Mouse (Mus musculus): ENCODE measurements at regions not wholly inside any gene's neighbourhood (a gene's known extent, or its start where the extent isn't known, plus 50 kb on each side); places are given as distances from the start of the nearest gene placed in this dataset.

DNA sequence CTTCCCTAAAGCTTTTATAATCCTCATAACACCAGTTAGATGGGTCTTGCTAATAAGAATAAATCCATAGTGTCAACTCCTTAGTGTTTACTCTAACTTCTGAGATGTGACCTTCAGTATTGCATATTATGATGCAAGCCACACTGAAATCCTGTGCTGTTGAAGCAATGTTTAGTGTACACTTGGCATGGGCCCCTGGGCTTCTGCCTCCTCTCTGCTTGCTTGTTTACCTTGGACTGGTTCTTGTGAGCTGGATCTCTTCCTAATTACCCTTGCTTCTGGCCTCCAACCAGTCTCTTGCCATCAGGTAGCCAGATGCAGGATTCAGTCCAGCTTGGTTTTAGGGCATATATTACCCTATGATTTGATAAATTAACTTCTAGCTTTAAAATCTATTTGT, 57.0 kb downstream of the Rgs2 start:
- no peak overlapping the region for H3K4me3 ChIP-seq (ENCODE audit: insufficient read depth, low read length)
- TF ChIP-seq CTCF (IDR thresholded peaks at IDR 0.05; ENCODE audit: borderline replicate concordance, insufficient read depth, low read length), result no peak
- TF ChIP-seq POLR2A (IDR thresholded peaks at IDR 0.05; ENCODE audit: low read depth, low read length), result no peak

DNA sequence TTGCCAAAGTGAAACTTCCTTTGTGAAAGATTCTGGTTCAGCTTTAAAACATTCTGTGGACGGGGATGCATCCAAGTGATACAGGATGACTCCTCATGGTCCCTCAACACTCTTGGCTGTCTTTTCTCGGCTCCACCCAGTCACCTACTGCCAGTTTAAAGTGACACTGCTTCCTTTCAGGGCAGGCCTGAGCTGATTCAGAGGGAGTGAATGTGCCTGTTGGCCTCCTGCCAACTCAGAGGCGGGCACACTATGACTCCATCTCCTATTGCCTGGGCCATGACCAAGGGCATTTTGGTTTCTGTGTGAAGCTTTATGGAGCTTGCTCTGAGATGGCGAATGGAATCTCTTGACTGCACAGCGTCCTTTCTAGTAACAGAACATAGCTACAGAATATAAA, 62.5 kb downstream of the Rgs2 start:
- no peak overlapping the region for H3K4me3 ChIP-seq (ENCODE audit: insufficient read depth, low read length)
- H3K4me1 ChIP-seq (ENCODE audit: control insufficient read depth, insufficient read depth, low read length), result peaks cover 3% of the 10 kb centered on the region; the same call in 1 of the 2 replicates
- H3K27ac ChIP-seq (ENCODE audit: insufficient read depth, low read length), result no peak overlapping the region
- TF ChIP-seq CTCF (IDR thresholded peaks at IDR 0.05; ENCODE audit: borderline replicate concordance, insufficient read depth, low read length) (no peak), POLR2A (IDR thresholded peaks at IDR 0.05; ENCODE audit: low read depth, low read length) (no peak)

More for the DNA sequence above, 57.0 kb downstream of the Rgs2 start:
- Histone ChIP-seq H3K4me1 (ENCODE audit: control insufficient read depth, insufficient read depth, low read length) (no peaks in the 10 kb centered on the region; the same call in 1 of the 2 replicates), H3K27ac (ENCODE audit: insufficient read depth, low read length) (no peak overlapping the region)

DNA sequence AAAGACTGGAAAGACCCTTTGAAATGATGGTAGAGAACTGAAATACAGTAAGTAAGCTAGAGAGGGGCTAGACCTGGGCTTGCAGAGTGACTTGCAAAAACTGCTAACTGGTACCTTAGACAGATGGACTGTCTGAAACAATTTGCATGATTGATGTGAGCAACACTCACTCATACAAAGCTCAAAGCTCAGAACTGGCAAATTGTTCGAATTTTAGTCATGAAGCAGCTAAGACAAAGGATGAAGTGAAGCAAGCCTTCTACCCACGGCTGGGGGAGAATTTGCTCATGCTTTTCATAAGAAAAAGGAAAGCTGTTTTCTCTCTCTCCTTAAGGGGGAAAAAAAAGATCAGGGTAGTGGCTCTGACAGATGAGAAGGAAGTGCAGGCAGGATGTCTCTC, 64.5 kb downstream of the Rgs2 start:
- Histone ChIP-seq H3K4me3 (ENCODE audit: insufficient read depth, low read length) (no peak overlapping the region), H3K27ac (ENCODE audit: insufficient read depth, low read length) (no peak overlapping the region), H3K4me1 (ENCODE audit: control insufficient read depth, insufficient read depth, low read length) (peaks cover 3% of the 10 kb centered on the region; the same call in 1 of the 2 replicates)
- TF ChIP-seq POLR2A (IDR thresholded peaks at IDR 0.05; ENCODE audit: low read depth, low read length) (no peak), CTCF (IDR thresholded peaks at IDR 0.05; ENCODE audit: borderline replicate concordance, insufficient read depth, low read length) (no peak)

DNA sequence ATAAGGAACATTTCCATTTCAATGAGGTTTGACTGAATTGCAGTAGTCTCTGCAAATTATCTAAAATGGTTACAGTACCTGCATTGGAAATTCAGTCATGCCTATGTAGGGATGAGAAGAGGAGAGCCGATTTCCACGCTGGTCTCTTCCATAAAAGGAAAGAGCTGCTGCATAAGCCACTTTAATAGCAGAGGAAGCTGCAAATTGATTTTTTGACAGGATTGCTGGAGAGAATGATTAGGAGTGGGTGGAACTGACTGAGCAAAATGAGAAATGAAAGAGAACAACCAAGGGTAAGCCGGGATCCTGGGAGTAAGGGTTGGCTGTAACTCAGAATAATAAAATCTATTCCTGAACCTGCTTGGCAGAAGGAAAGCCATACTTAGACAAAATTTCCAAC, 65.4 kb downstream of the Rgs2 start:
- no peak overlapping the region for H3K27ac ChIP-seq (ENCODE audit: insufficient read depth, low read length)
- H3K4me3 ChIP-seq (ENCODE audit: insufficient read depth, low read length), result no peak overlapping the region
- TF ChIP-seq CTCF (IDR thresholded peaks at IDR 0.05; ENCODE audit: borderline replicate concordance, insufficient read depth, low read length) (no peak), POLR2A (IDR thresholded peaks at IDR 0.05; ENCODE audit: low read depth, low read length) (no peak)
- H3K4me1 ChIP-seq (ENCODE audit: control insufficient read depth, insufficient read depth, low read length), result peaks cover 3% of the 10 kb centered on the region; the same call in 1 of the 2 replicates

DNA sequence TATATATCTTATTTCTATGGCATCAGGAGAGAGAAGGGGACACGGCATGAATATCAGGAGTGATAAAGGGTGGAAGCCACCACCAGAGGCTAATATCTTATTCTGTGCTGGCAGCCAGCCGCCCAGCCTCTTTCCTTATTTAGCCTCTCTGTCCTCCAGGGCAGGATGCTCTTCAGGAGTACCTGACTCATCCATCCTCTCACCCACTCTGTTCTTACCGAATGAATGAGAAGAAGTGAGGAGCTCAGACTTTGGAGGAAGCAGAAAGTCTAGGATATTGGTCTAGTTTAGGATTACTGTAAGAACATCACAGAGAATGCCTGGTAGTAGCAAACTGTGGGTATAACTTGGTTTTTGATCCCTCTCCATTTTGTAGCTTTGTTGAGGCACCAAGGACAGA, 73.2 kb downstream of the Rgs2 start:
- TF ChIP-seq CTCF (IDR thresholded peaks at IDR 0.05; ENCODE audit: borderline replicate concordance, insufficient read depth, low read length) (no peak), POLR2A (IDR thresholded peaks at IDR 0.05; ENCODE audit: low read depth, low read length) (no peak)
- Histone ChIP-seq H3K27ac (ENCODE audit: insufficient read depth, low read length) (no peak overlapping the region), H3K4me1 (ENCODE audit: control insufficient read depth, insufficient read depth, low read length) (no peaks in the 10 kb centered on the region), H3K4me3 (ENCODE audit: insufficient read depth, low read length) (no peak overlapping the region)

DNA sequence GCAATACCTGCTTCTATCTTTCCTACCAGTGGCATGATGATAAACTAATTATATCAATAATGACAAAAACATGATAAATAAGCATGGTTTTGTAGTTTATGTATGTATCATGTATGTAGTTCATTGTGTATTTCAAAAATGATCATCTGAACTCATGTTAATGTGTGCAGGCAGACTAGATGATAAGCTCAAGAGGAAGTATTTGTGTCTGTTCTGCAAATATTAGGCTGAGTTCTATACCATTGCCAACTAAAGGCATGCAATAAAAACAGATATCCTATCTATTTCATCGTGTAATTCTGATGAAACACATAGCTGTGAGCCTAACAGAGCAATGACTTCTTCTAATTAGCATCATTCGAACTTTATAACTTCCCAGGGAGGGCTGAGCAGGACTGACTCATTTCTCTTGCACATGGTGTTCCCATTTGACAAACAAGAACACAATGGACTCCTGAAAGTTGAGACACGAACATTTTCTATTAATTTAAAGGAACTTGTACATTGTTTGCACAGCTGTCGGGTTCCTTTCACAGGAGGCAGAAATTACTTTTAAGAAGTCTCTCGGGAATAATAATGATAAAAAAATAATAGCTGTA, 74.3 kb downstream of the Rgs2 start:
- H3K4me3 ChIP-seq (ENCODE audit: insufficient read depth, low read length), result no peak overlapping the region
- no peaks in the 10 kb centered on the region for H3K4me1 ChIP-seq (ENCODE audit: control insufficient read depth, insufficient read depth, low read length)
- no peak for TF ChIP-seq POLR2A (IDR thresholded peaks at IDR 0.05; ENCODE audit: low read depth, low read length)
- no peak for TF ChIP-seq CTCF (IDR thresholded peaks at IDR 0.05; ENCODE audit: borderline replicate concordance, insufficient read depth, low read length)
- no peak overlapping the region for H3K27ac ChIP-seq (ENCODE audit: insufficient read depth, low read length)

DNA sequence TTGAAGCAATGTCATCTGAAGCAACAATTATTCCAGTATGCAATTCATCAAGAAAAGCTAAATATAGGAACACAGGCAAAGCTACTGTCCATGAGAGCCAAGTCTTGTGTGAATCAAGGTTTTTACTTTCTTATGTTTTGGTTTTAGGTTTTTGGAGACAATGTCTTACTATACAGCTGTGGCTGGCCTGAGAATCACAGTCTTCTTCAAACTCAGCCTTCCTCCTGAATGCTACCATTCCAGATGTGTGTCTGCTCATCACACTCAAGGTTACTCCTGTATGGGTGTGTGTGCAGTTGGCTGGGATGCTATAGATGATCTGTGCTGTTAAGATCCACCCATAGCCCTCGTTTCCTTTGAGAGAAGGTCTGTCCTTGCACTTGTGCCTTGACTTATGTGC, 81.5 kb downstream of the Rgs2 start:
- Histone ChIP-seq H3K4me3 (ENCODE audit: insufficient read depth, low read length) (no peak overlapping the region), H3K4me1 (ENCODE audit: control insufficient read depth, insufficient read depth, low read length) (no peaks in the 10 kb centered on the region), H3K27ac (ENCODE audit: insufficient read depth, low read length) (no peak overlapping the region)
- TF ChIP-seq CTCF (IDR thresholded peaks at IDR 0.05; ENCODE audit: borderline replicate concordance, insufficient read depth, low read length), result no peak
- no peak for TF ChIP-seq POLR2A (IDR thresholded peaks at IDR 0.05; ENCODE audit: low read depth, low read length)

DNA sequence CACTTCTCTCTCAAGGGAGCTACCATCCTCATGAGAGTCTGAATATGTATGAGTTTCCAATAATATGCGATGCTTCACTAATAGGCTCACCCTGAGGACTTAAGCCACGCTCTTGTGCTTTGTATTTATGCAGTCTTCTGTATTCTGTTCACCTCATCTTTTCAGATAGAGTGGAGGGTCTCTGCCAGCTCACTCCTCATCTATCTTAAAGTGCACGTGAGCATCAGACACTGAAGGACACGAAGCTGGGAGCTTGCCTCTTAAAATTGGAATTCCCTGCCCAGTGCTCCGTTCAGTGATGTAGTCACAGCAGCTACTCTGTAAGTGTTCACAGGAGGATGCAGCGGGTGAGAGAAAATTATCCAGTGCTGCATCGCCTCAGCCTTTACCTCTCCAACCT, 83.7 kb downstream of the Rgs2 start:
- Histone ChIP-seq H3K27ac (ENCODE audit: insufficient read depth, low read length) (no peak overlapping the region), H3K4me3 (ENCODE audit: insufficient read depth, low read length) (no peak overlapping the region), H3K4me1 (ENCODE audit: control insufficient read depth, insufficient read depth, low read length) (no peaks in the 10 kb centered on the region)
- TF ChIP-seq CTCF (IDR thresholded peaks at IDR 0.05; ENCODE audit: borderline replicate concordance, insufficient read depth, low read length) (no peak), POLR2A (IDR thresholded peaks at IDR 0.05; ENCODE audit: low read depth, low read length) (no peak)

DNA sequence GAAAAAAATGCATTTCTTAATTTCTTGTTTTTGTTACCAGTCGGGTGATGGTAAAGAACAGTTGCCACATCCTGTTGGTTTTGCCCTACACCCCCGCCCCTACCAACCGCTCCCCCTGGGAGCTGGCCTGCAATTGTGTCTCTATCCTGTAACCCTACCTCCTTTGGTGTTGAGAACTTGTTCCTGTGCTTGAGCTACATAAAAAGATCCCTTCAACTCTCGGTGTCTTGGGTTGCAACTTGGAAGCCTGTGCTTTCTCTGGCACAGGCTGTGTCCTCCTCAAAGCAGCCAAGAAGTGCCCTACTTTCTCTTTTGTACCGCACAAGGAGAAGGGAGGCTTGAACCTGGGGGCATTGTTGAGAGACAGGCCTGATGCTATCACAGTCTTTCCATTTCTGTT, 85.0 kb downstream of the Rgs2 start:
- Histone ChIP-seq H3K27ac (ENCODE audit: insufficient read depth, low read length) (no peak overlapping the region), H3K4me1 (ENCODE audit: control insufficient read depth, insufficient read depth, low read length) (no peaks in the 10 kb centered on the region), H3K4me3 (ENCODE audit: insufficient read depth, low read length) (no peak overlapping the region)
- TF ChIP-seq POLR2A (IDR thresholded peaks at IDR 0.05; ENCODE audit: low read depth, low read length) (no peak), CTCF (IDR thresholded peaks at IDR 0.05; ENCODE audit: borderline replicate concordance, insufficient read depth, low read length) (no peak)

DNA sequence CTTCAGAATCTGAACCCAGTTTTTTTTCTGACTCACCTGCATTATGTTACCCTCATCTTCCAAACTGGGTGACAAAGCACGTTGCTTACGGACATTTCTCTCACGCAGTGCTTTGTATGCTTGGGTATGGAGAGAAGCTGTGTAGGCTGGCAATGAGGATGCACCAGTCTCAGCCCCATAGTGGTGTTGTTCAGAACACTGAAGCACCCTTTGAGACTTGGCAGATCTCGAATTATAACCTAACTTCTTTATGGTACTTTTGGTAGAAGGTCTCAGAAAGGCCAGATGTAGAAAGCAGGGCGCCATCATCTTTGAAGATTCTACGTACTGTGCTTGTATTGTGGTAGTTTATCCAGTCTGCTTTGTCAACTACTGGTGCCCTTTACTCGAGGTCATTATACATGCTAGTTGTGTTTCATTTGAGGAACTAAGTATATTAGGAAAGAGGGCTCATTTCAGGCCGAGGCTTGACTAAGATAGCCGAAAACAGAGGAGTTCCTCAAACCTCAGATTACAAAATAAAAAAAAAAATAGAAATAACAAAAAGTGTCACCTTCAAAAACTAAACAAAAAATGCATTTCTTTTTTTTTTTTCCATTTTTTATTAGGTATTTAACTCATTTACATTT, 85.7 kb downstream of the Rgs2 start:
- H3K4me3 ChIP-seq (ENCODE audit: insufficient read depth, low read length), result no peak overlapping the region
- TF ChIP-seq POLR2A (IDR thresholded peaks at IDR 0.05; ENCODE audit: low read depth, low read length), result no peak
- no peak for TF ChIP-seq CTCF (IDR thresholded peaks at IDR 0.05; ENCODE audit: borderline replicate concordance, insufficient read depth, low read length)
- H3K4me1 ChIP-seq (ENCODE audit: control insufficient read depth, insufficient read depth, low read length), result no peaks in the 10 kb centered on the region
- H3K27ac ChIP-seq (ENCODE audit: insufficient read depth, low read length), result no peak overlapping the region
